Mouse (Mus musculus) erythroblast, embryonic 14.5 days (primary cell): Measurements from ENCODE around the gene Emx1. TPM values are rescaled to one million over a fixed set of nuclear protein-coding genes. Genes with fewer than 3 reads are reported as not detected.

Experiments used
- H3K27me3 ChIP-seq: 2 replicates; pipeline ENCODE4 v1.6.1; 2012; ENCODE audit warnings: inconsistent platforms; ENCODE audit not compliant: control insufficient read depth
- H3K36me3 ChIP-seq: 2 replicates; pipeline ENCODE4 v1.6.1; 2012; ENCODE audit warnings: mild to moderate bottlenecking, inconsistent platforms; ENCODE audit not compliant: control insufficient read depth
- H3K4me1 ChIP-seq: 2 replicates; pipeline ENCODE4 v1.6.1; 2012; ENCODE audit warnings: inconsistent platforms; ENCODE audit not compliant: control insufficient read depth
- H3K4me3 ChIP-seq: replicated peaks from 2 replicates; pipeline ENCODE3; 2012; ENCODE audit warnings: moderate library complexity, mild to moderate bottlenecking, inconsistent platforms
- H3K9me3 ChIP-seq: 2 replicates; pipeline ENCODE4 v1.6.1; 2012; ENCODE audit warnings: low read length, inconsistent platforms, mixed read lengths; ENCODE audit not compliant: control insufficient read depth
- GATA1 ChIP-seq: IDR thresholded peaks from 2 replicates; pipeline ENCODE4 v1.6.1; 2012; ENCODE audit warnings: low read length, inconsistent platforms, mixed read lengths
- TAL1 ChIP-seq: IDR thresholded peaks from 3 replicates; pipeline ENCODE4 v1.6.1; 2012; ENCODE audit warnings: low read length, inconsistent platforms, mixed read lengths
- polyA plus RNA-seq: library from polyadenylated mRNA; stranded (reverse); fragments of >175 nt; gene quantifications from 2 replicates; pipeline ENCODE4 v1.2.3, GENCODE M21; 2012

Emx1 gene
- polyA plus RNA-seq, 1 experiment = not detected

- TF ChIP-seq TAL1 = no peak
- no peak for TF ChIP-seq GATA1
- H3K4me1 ChIP-seq = no peaks in the 10 kb centered on the region
These were observed 39.3 kb downstream of the Emx1 start for GRCm38 (mm10) chr6:85226570-85226969.

GRCm38 (mm10) chr6:85227520-85227919, 40.3 kb downstream of the Emx1 start:
- TF ChIP-seq GATA1 = no peak
- no peak for TF ChIP-seq TAL1
- H3K36me3 ChIP-seq = no peaks in the 10 kb centered on the region
- H3K4me1 ChIP-seq = no peaks in the 10 kb centered on the region
- H3K27me3 ChIP-seq = no peaks in the 10 kb centered on the region
- H3K4me3 ChIP-seq = no peak overlapping the region
- no peaks in the 10 kb centered on the region for H3K9me3 ChIP-seq

More at GRCm38 (mm10) chr6:85226570-85226969, 39.3 kb downstream of the Emx1 start:
- Histone ChIP-seq H3K36me3 (no peaks in the 10 kb centered on the region), H3K4me3 (no peak overlapping the region), H3K9me3 (no peaks in the 10 kb centered on the region), H3K27me3 (no peaks in the 10 kb centered on the region)

GRCm38 (mm10) chr6:85230762-85231161, 43.5 kb downstream of the Emx1 start:
- Histone ChIP-seq H3K4me1 (no peaks in the 10 kb centered on the region; the same call in 1 of the 2 replicates), H3K4me3 (no peak overlapping the region), H3K9me3 (no peaks in the 10 kb centered on the region), H3K27me3 (no peaks in the 10 kb centered on the region), H3K36me3 (no peaks in the 10 kb centered on the region)
- no peak for TF ChIP-seq TAL1
- TF ChIP-seq GATA1 = no peak

GRCm38 (mm10) chr6:85231469-85231868, 44.2 kb downstream of the Emx1 start:
- no peak overlapping the region for H3K4me3 ChIP-seq
- H3K36me3 ChIP-seq = no peaks in the 10 kb centered on the region
- no peaks in the 10 kb centered on the region for H3K9me3 ChIP-seq
- TF ChIP-seq TAL1 (no peak), GATA1 (no peak)
- no peaks in the 10 kb centered on the region for H3K27me3 ChIP-seq
- no peaks in the 10 kb centered on the region; the same call in 1 of the 2 replicates for H3K4me1 ChIP-seq

GRCm38 (mm10) chr6:85232045-85232444, 44.8 kb downstream of the Emx1 start:
- TF ChIP-seq GATA1 (no peak), TAL1 (no peak)
- Histone ChIP-seq H3K27me3 (no peaks in the 10 kb centered on the region), H3K36me3 (no peaks in the 10 kb centered on the region), H3K4me1 (no peaks in the 10 kb centered on the region; the same call in 1 of the 2 replicates), H3K4me3 (no peak overlapping the region), H3K9me3 (no peaks in the 10 kb centered on the region)

- Histone ChIP-seq H3K9me3 (no peaks in the 10 kb centered on the region), H3K4me3 (no peak overlapping the region), H3K4me1 (no peaks in the 10 kb centered on the region; the same call in 1 of the 2 replicates), H3K27me3 (no peaks in the 10 kb centered on the region), H3K36me3 (no peaks in the 10 kb centered on the region)
- TF ChIP-seq TAL1 (no peak), GATA1 (no peak)
These were observed 45.8 kb downstream of the Emx1 start for GRCm38 (mm10) chr6:85232836-85233623.

- no peaks in the 10 kb centered on the region; the same call in 1 of the 2 replicates for H3K4me1 ChIP-seq
- H3K4me3 ChIP-seq = no peak overlapping the region
- no peaks in the 10 kb centered on the region for H3K27me3 ChIP-seq
- no peak for TF ChIP-seq TAL1
- no peak for TF ChIP-seq GATA1
- H3K36me3 ChIP-seq = no peaks in the 10 kb centered on the region
- H3K9me3 ChIP-seq = no peaks in the 10 kb centered on the region
These were observed 47.6 kb downstream of the Emx1 start for GRCm38 (mm10) chr6:85234796-85235195.

GRCm38 (mm10) chr6:85237001-85237400, 49.8 kb downstream of the Emx1 start:
- no peaks in the 10 kb centered on the region; the same call in 1 of the 2 replicates for H3K4me1 ChIP-seq
- H3K9me3 ChIP-seq = no peaks in the 10 kb centered on the region
- no peaks in the 10 kb centered on the region for H3K36me3 ChIP-seq
- TF ChIP-seq GATA1 (no peak), TAL1 (no peak)
- H3K27me3 ChIP-seq = no peaks in the 10 kb centered on the region
- no peak overlapping the region for H3K4me3 ChIP-seq

- Histone ChIP-seq H3K9me3 (no peaks in the 10 kb centered on the region), H3K36me3 (no peaks in the 10 kb centered on the region), H3K4me3 (no peak overlapping the region), H3K27me3 (no peaks in the 10 kb centered on the region), H3K4me1 (no peaks in the 10 kb centered on the region; the same call in 1 of the 2 replicates)
- TF ChIP-seq TAL1 (no peak), GATA1 (no peak)
These were observed 50.5 kb downstream of the Emx1 start for GRCm38 (mm10) chr6:85237595-85238337.
